12 mouse cellular contexts compared by ENCODE assay signal in genomic region chr5:131631038-131631997, GRCm38 (mm10).
DNase-seq lines count a peak whose midpoint lies in the region; ATAC-seq and TF ChIP-seq lines count a peak whose summit lies in the region.
"Had no signal": no experiment of that assay in that cellular context is flagged by ENCODE, and none has a peak within 500 bp of the region (broad histone marks: within the 10 kb centered on the region; RNA-seq: fewer than 3 reads in every experiment).

No protein-coding gene starts in this region.

- DNase-seq in heart, postnatal 25 days (ENCODE audit: low spot score), result no peak
- peak; percentile 49 for DNase-seq in hindbrain, postnatal 0 days (ENCODE audit: low spot score)
- DNase-seq in lung, adult 18-20 months, result no peak
- DNase-seq in thymus, postnatal 14 days, result no peak
- DNase-seq: heart, adult 11 months had no signal

- H3K27ac ChIP-seq in heart, embryonic 13.5 days (replicated peaks), result peak overlapping the region; percentile 56
- peak overlapping the region; percentile 64 for H3K27ac ChIP-seq in embryonic facial prominence, embryonic 13.5 days
- no peak overlapping the region for H3K27ac ChIP-seq in hindbrain, postnatal 0 days
- peak overlapping the region; percentile 17 for H3K27ac ChIP-seq in midbrain, embryonic 16.5 days (ENCODE audit: low read length)
- H3K27ac ChIP-seq: liver, embryonic 12.5 days had no signal

- no peaks in the 10 kb centered on the region for H3K27me3 ChIP-seq in heart, embryonic 13.5 days (replicated peaks)
- H3K27me3 ChIP-seq in embryonic facial prominence, embryonic 13.5 days, result no peaks in the 10 kb centered on the region
- no peaks in the 10 kb centered on the region for H3K27me3 ChIP-seq in hindbrain, postnatal 0 days (ENCODE audit: insufficient read depth, low read length)
- H3K27me3 ChIP-seq in midbrain, embryonic 16.5 days (ENCODE audit: control insufficient read depth, insufficient read depth, low read depth, low read length), result no peaks in the 10 kb centered on the region
- H3K27me3 ChIP-seq: liver, embryonic 12.5 days; Patski had no signal

- peaks cover 25% of the 10 kb centered on the region for H3K4me1 ChIP-seq in heart, embryonic 13.5 days
- H3K4me1 ChIP-seq in embryonic facial prominence, embryonic 13.5 days, result peaks cover 25% of the 10 kb centered on the region
- peaks cover 18% of the 10 kb centered on the region; the same call in 1 of the 2 replicates for H3K4me1 ChIP-seq in hindbrain, postnatal 0 days (ENCODE audit: insufficient read depth, low read length)
- H3K4me1 ChIP-seq in midbrain, embryonic 16.5 days (ENCODE audit: control insufficient read depth, insufficient read depth, low read length), result peaks cover 19% of the 10 kb centered on the region

- 31% methylated on average over 12 of the region's 12 CpGs for WGBS in heart, embryonic 13.5 days
- WGBS in embryonic facial prominence, embryonic 13.5 days, result 14% methylated on average over 12 of the region's 12 CpGs
- 32% methylated on average over 12 of the region's 12 CpGs for WGBS in hindbrain, postnatal 0 days
- 22% methylated on average over 12 of the region's 12 CpGs for WGBS in midbrain, embryonic 16.5 days

- ATAC-seq in heart, embryonic 13.5 days (ENCODE audit: extremely low read depth, insufficient number of reproducible peaks, low FRiP score, low TSS enrichment), result no peak
- ATAC-seq in embryonic facial prominence, embryonic 13.5 days (ENCODE audit: insufficient number of reproducible peaks, insufficient read depth, low FRiP score, low TSS enrichment, low read depth), result no peak
- no peak for ATAC-seq in hindbrain, postnatal 0 days
- ATAC-seq in midbrain, embryonic 16.5 days, result peak; percentile 42; the same call in 1 of the 2 replicates
- no peak for ATAC-seq in monocyte, adult 5-6 weeks (replicated peaks; ENCODE audit: insufficient number of reproducible peaks, low FRiP score, low TSS enrichment, poor library complexity, severe bottlenecking)
- ATAC-seq: liver, embryonic 12.5 days; Patski had no signal

- H3K4me3 ChIP-seq in heart, embryonic 13.5 days, result no peak overlapping the region
- no peak overlapping the region for H3K4me3 ChIP-seq in embryonic facial prominence, embryonic 13.5 days
- no peak overlapping the region for H3K4me3 ChIP-seq in hindbrain, postnatal 0 days (ENCODE audit: low read length)
- no peak overlapping the region for H3K4me3 ChIP-seq in midbrain, embryonic 16.5 days (ENCODE audit: low read depth, low read length)
- H3K4me3 ChIP-seq: liver, embryonic 12.5 days; megakaryocyte, embryonic 14.5 days had no signal

- peak overlapping the region; percentile 50 for H3K9ac ChIP-seq in heart, embryonic 13.5 days
- 0 out of 2 replicates have a peak overlapping the region, but pooled peaks have one; percentile 32 for H3K9ac ChIP-seq in embryonic facial prominence, embryonic 13.5 days
- H3K9ac ChIP-seq in hindbrain, postnatal 0 days (replicated peaks; ENCODE audit: low read length), result no peak overlapping the region
- H3K9ac ChIP-seq in midbrain, embryonic 16.5 days (ENCODE audit: low read depth, low read length), result no peak overlapping the region; the same call in 1 of the 2 replicates
- H3K9ac ChIP-seq: liver, embryonic 12.5 days had no signal

- no peak for TF ChIP-seq CTCF in hindbrain, postnatal 0 days (IDR thresholded peaks at IDR 0.05; ENCODE audit: low read depth)

- no peaks in the 10 kb centered on the region for H3K9me3 ChIP-seq in heart, embryonic 13.5 days
- H3K9me3 ChIP-seq in embryonic facial prominence, embryonic 13.5 days, result no peaks in the 10 kb centered on the region
- no peaks in the 10 kb centered on the region for H3K9me3 ChIP-seq in hindbrain, postnatal 0 days (ENCODE audit: low read length)
- no peaks in the 10 kb centered on the region for H3K9me3 ChIP-seq in midbrain, embryonic 16.5 days (replicated peaks; ENCODE audit: control insufficient read depth, low read length, poor library complexity, severe bottlenecking)
- H3K9me3 ChIP-seq: liver, embryonic 12.5 days had no signal

- H3K4me2 ChIP-seq in heart, embryonic 13.5 days, result no peak overlapping the region
- H3K4me2 ChIP-seq in embryonic facial prominence, embryonic 13.5 days, result peak overlapping the region; percentile 2; the same call in 1 of the 2 replicates
- H3K4me2 ChIP-seq in hindbrain, postnatal 0 days (ENCODE audit: low read depth, low read length), result no peak overlapping the region
- H3K4me2 ChIP-seq in midbrain, embryonic 16.5 days (ENCODE audit: low read length), result no peak overlapping the region
- H3K4me2 ChIP-seq: liver, embryonic 12.5 days had no signal

- no peaks in the 10 kb centered on the region for H3K36me3 ChIP-seq in heart, embryonic 13.5 days
- no peaks in the 10 kb centered on the region for H3K36me3 ChIP-seq in embryonic facial prominence, embryonic 13.5 days
- no peaks in the 10 kb centered on the region for H3K36me3 ChIP-seq in hindbrain, postnatal 0 days (ENCODE audit: insufficient read depth, low read length)
- no peaks in the 10 kb centered on the region for H3K36me3 ChIP-seq in midbrain, embryonic 16.5 days (ENCODE audit: control insufficient read depth, insufficient read depth, low read length)
- H3K36me3 ChIP-seq: liver, embryonic 12.5 days had no signal

- intact Hi-C loops in heart, postnatal 25 days (cut with DNase I), result no loop called here

Comparison
In these comparisons a context has a peak if more than half of its experiments do, and no peak if none do; other contexts are left out.
1. H3K9ac ChIP-seq: peak in heart, embryonic 13.5 days (single experiment) and embryonic facial prominence, embryonic 13.5 days (single experiment); none in hindbrain, postnatal 0 days (single experiment) and midbrain, embryonic 16.5 days (single experiment).